Mouse (Mus musculus) myocyte (in vitro differentiated cells): Measurements from ENCODE around the gene BC035044. TPM values are rescaled to one million over a fixed set of nuclear protein-coding genes. Genes with fewer than 3 reads are reported as not detected.

Experiments
- H3K27me3 ChIP-seq: one replicate; pipeline ENCODE4 v1.6.1; 2011; ENCODE audit not compliant: control insufficient read depth, insufficient read depth, insufficient read length
- H3K36me3 ChIP-seq: one replicate; pipeline ENCODE4 v1.6.1; 2011; ENCODE audit not compliant: control insufficient read depth, insufficient read depth
- H3K4me2 ChIP-seq: one replicate; pipeline ENCODE4 v1.6.1; 2011; ENCODE audit warnings: low read depth, control low read depth
- H3K4me3 ChIP-seq: one replicate; pipeline ENCODE4 v1.5.1; 2011; ENCODE audit warnings: mild to moderate bottlenecking, control low read depth, moderate library complexity
- H3K79me2 ChIP-seq: one replicate; pipeline ENCODE4 v1.6.1; 2011; ENCODE audit not compliant: control insufficient read depth, insufficient read depth
- H3ac ChIP-seq: one replicate; pipeline ENCODE4 v1.6.1; 2011; ENCODE audit not compliant: control insufficient read depth, insufficient read length
- CEBPB ChIP-seq: IDR thresholded peaks from 2 replicates; pipeline ENCODE4 v1.6.1; 2011; ENCODE audit warnings: mild to moderate bottlenecking, moderate library complexity; ENCODE audit not compliant: poor library complexity, insufficient read depth, severe bottlenecking
- E2F4 ChIP-seq: IDR thresholded peaks from one replicate; pipeline ENCODE4 v1.6.1; 2011; ENCODE audit warnings: mild to moderate bottlenecking, control low read depth, moderate library complexity; ENCODE audit not compliant: insufficient read depth
- MAX ChIP-seq: IDR thresholded peaks from one replicate; pipeline ENCODE4 v1.6.1; 2011; ENCODE audit warnings: low read depth, mild to moderate bottlenecking, control low read depth
- MYOD1 ChIP-seq, 3 experiments: IDR thresholded peaks; one replicate each; pipeline ENCODE4 v1.6.1; 2011; ENCODE audit warnings: control low read depth in 2 of 3, low read depth in 2 of 3, mild to moderate bottlenecking in 2 of 3, moderate library complexity in 1 of 3; ENCODE audit not compliant: insufficient read length in 2 of 3, control insufficient read depth in 1 of 3
- MYOG ChIP-seq, 3 experiments: IDR thresholded peaks; one replicate each; pipeline ENCODE4 v1.6.1; 2011; ENCODE audit warnings: control low read depth in 2 of 3, low read depth in 2 of 3, mild to moderate bottlenecking in 2 of 3; ENCODE audit not compliant: insufficient read length in 2 of 3, control insufficient read depth in 1 of 3, insufficient read depth in 1 of 3
- POLR2A ChIP-seq: IDR thresholded peaks from one replicate; pipeline ENCODE4 v1.6.1; 2011; ENCODE audit warnings: low read depth, mild to moderate bottlenecking, control low read depth, moderate library complexity; ENCODE audit not compliant: insufficient read length
- POLR2AphosphoS2 ChIP-seq: IDR thresholded peaks from one replicate; pipeline ENCODE4 v1.6.1; 2011; ENCODE audit warnings: low read depth, control low read depth; ENCODE audit not compliant: insufficient read length
- REST ChIP-seq: IDR thresholded peaks from one replicate; pipeline ENCODE4 v1.6.1; 2011; ENCODE audit warnings: mild to moderate bottlenecking, control low read depth, moderate library complexity; ENCODE audit not compliant: insufficient read depth, insufficient read length
- SRF ChIP-seq: IDR thresholded peaks from one replicate; pipeline ENCODE4 v1.6.1; 2011; ENCODE audit warnings: low read depth; ENCODE audit not compliant: control insufficient read depth, insufficient read length
- TCF12 ChIP-seq: IDR thresholded peaks from one replicate; pipeline ENCODE4 v1.6.1; 2011; ENCODE audit warnings: mild to moderate bottlenecking, control low read depth; ENCODE audit not compliant: poor library complexity, insufficient read depth, severe bottlenecking
- TCF3 ChIP-seq: IDR thresholded peaks from one replicate; pipeline ENCODE4 v1.6.1; 2011; ENCODE audit warnings: low read depth, control low read depth; ENCODE audit not compliant: insufficient read length
- USF1 ChIP-seq: IDR thresholded peaks from one replicate; pipeline ENCODE4 v1.6.1; 2011; ENCODE audit warnings: low read depth, mild to moderate bottlenecking, control low read depth, moderate library complexity
- polyA plus RNA-seq: library from polyadenylated mRNA; unstranded; fragments of >200 nt; fragmentation: generic; extraction: Trizol; gene quantifications from one replicate; pipeline ENCODE4 v1.2.1, GENCODE M21; 2012; ENCODE audit warnings: missing spikeins

BC035044 gene
- polyA plus RNA-seq, 1 experiment: not detected

GRCm38 (mm10) chr6:128868861-128869260, 22.1 kb downstream of the BC035044 start:
- H3K4me3 ChIP-seq: no peak overlapping the region

GRCm38 (mm10) chr6:128857976-128858375, 33.0 kb downstream of the BC035044 start:
- no peaks in the 10 kb centered on the region for H3K27me3 ChIP-seq
- H3K4me2 ChIP-seq: no peak overlapping the region

More at GRCm38 (mm10) chr6:128868861-128869260, 22.1 kb downstream of the BC035044 start:
- TF ChIP-seq MYOD1 (IDR thresholded peaks at IDR 0.05; ENCODE audit: control insufficient read depth in 1 of 3, insufficient read length in 2 of 3, low read depth in 2 of 3): no peak
- no peak for TF ChIP-seq MYOG (IDR thresholded peaks at IDR 0.05; ENCODE audit: control insufficient read depth in 1 of 3, insufficient read depth in 1 of 3, insufficient read length in 2 of 3, low read depth in 2 of 3)
- TF ChIP-seq SRF: no peak
- TF ChIP-seq POLR2AphosphoS2: no peak
- TF ChIP-seq USF1: no peak
- TF ChIP-seq E2F4: no peak
- TF ChIP-seq POLR2A: no peak
- no peak for TF ChIP-seq CEBPB
- TF ChIP-seq REST: no peak
- TF ChIP-seq TCF3: no peak
- no peak for TF ChIP-seq MAX
- TF ChIP-seq TCF12: no peak
- H3K4me2 ChIP-seq: no peak overlapping the region
- H3ac ChIP-seq: no peak overlapping the region
- no peaks in the 10 kb centered on the region for H3K79me2 ChIP-seq
- H3K36me3 ChIP-seq: no peaks in the 10 kb centered on the region
- no peaks in the 10 kb centered on the region for H3K27me3 ChIP-seq

GRCm38 (mm10) chr6:128856250-128856649, 34.7 kb downstream of the BC035044 start:
- H3K27me3 ChIP-seq: no peaks in the 10 kb centered on the region
- H3K4me3 ChIP-seq: no peak overlapping the region
- no peak overlapping the region for H3K4me2 ChIP-seq
- no peaks in the 10 kb centered on the region for H3K79me2 ChIP-seq
- no peaks in the 10 kb centered on the region for H3K36me3 ChIP-seq
- no peak overlapping the region for H3ac ChIP-seq
- no peak for TF ChIP-seq MAX
- no peak for TF ChIP-seq TCF3
- TF ChIP-seq USF1: no peak
- TF ChIP-seq POLR2AphosphoS2: no peak
- TF ChIP-seq REST: no peak
- TF ChIP-seq E2F4: no peak
- TF ChIP-seq SRF: no peak

More at GRCm38 (mm10) chr6:128857976-128858375, 33.0 kb downstream of the BC035044 start:
- TF ChIP-seq USF1: no peak
- no peak for TF ChIP-seq E2F4
- no peak for TF ChIP-seq TCF12
- TF ChIP-seq POLR2A: no peak
- Histone ChIP-seq H3K4me3 (no peak overlapping the region), H3ac (no peak overlapping the region), H3K79me2 (no peaks in the 10 kb centered on the region), H3K36me3 (no peaks in the 10 kb centered on the region)

GRCm38 (mm10) chr6:128855477-128855876, 35.4 kb downstream of the BC035044 start:
- Histone ChIP-seq H3K79me2 (no peaks in the 10 kb centered on the region), H3ac (no peak overlapping the region), H3K4me3 (no peak overlapping the region), H3K27me3 (no peaks in the 10 kb centered on the region), H3K36me3 (no peaks in the 10 kb centered on the region), H3K4me2 (no peak overlapping the region)
- TF ChIP-seq CEBPB (no peak), TCF3 (no peak), MAX (no peak), MYOG (IDR thresholded peaks at IDR 0.05; ENCODE audit: control insufficient read depth in 1 of 3, insufficient read depth in 1 of 3, insufficient read length in 2 of 3, low read depth in 2 of 3) (no peak), TCF12 (no peak), REST (no peak), POLR2A (no peak), E2F4 (no peak), MYOD1 (IDR thresholded peaks at IDR 0.05; ENCODE audit: control insufficient read depth in 1 of 3, insufficient read length in 2 of 3, low read depth in 2 of 3) (no peak), SRF (no peak), POLR2AphosphoS2 (no peak), USF1 (no peak)

GRCm38 (mm10) chr6:128854895-128855294, 36.0 kb downstream of the BC035044 start:
- Histone ChIP-seq H3ac (no peak overlapping the region), H3K79me2 (no peaks in the 10 kb centered on the region), H3K27me3 (no peaks in the 10 kb centered on the region), H3K4me3 (no peak overlapping the region), H3K36me3 (no peaks in the 10 kb centered on the region), H3K4me2 (no peak overlapping the region)
- TF ChIP-seq MAX (no peak), MYOD1 (IDR thresholded peaks at IDR 0.05; ENCODE audit: control insufficient read depth in 1 of 3, insufficient read length in 2 of 3, low read depth in 2 of 3) (no peak), CEBPB (no peak), POLR2AphosphoS2 (no peak), POLR2A (no peak), E2F4 (no peak), TCF3 (no peak), TCF12 (no peak), REST (no peak), MYOG (IDR thresholded peaks at IDR 0.05; ENCODE audit: control insufficient read depth in 1 of 3, insufficient read depth in 1 of 3, insufficient read length in 2 of 3, low read depth in 2 of 3) (no peak), SRF (no peak), USF1 (no peak)
